Mouse (Mus musculus) E14TG2a.4 (cell line): ENCODE measurements around the gene Gstm7.

Experiments
- CTCF ChIP-seq: conservative IDR thresholded peaks from 2 replicates; pipeline ENCODE4 v1.5.1; 2014; ENCODE audit warnings: low read length
- NANOG ChIP-seq: IDR thresholded peaks from 2 replicates; pipeline ENCODE4 v1.6.1; 2014; ENCODE audit warnings: borderline replicate concordance, low read length, mixed read lengths

DNA sequence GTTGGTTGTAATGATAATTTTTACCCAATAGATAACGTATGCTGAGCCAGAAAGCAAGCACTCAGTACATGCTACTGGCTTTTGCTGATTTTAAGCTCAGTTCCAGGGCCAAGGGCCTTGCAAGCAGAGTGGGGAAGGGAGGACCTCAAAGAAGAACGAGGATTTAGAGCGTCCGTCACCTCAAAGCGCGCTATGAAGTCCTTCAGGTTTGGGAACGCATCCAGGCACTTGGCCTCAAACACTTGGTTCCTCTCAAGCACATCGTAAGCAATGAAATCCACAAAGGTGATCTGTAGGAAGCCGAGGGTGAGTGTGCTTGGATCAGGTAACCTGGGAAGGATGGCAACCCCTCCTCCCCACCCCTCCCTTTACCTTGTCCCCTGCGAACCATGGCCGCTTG lies 2.9 kb downstream of the Gstm7 start:
- no peak for TF ChIP-seq CTCF
- TF ChIP-seq NANOG, result no peak
